Mouse (Mus musculus) C2C12 (cell line): ENCODE data around the gene Dhx58.

ENCODE experiments used
- CEBPB ChIP-seq: IDR thresholded peaks from one replicate; pipeline ENCODE4 v1.6.1; 2011; ENCODE audit warnings: low read depth, mild to moderate bottlenecking, control low read depth, moderate library complexity
- CTCF ChIP-seq: IDR thresholded peaks from one replicate; pipeline ENCODE4 v1.5.1; 2011; ENCODE audit not compliant: control insufficient read depth, insufficient read depth, insufficient read length
- FOSL1 ChIP-seq: IDR thresholded peaks from one replicate; pipeline ENCODE4 v1.8.0; 2011; ENCODE audit warnings: mild to moderate bottlenecking, low read length; ENCODE audit not compliant: poor library complexity, insufficient read depth, severe bottlenecking
- MAX ChIP-seq: IDR thresholded peaks from one replicate; pipeline ENCODE4 v1.6.1; 2011; ENCODE audit warnings: mild to moderate bottlenecking, control low read depth
- MYOD1 ChIP-seq: IDR thresholded peaks from one replicate; pipeline ENCODE4 v1.6.1; 2011; ENCODE audit warnings: low read depth; ENCODE audit not compliant: control insufficient read depth, insufficient read length
- USF1 ChIP-seq: IDR thresholded peaks from one replicate; pipeline ENCODE4 v1.6.1; 2011; ENCODE audit warnings: low read depth, mild to moderate bottlenecking, control low read depth, moderate library complexity

DNA sequence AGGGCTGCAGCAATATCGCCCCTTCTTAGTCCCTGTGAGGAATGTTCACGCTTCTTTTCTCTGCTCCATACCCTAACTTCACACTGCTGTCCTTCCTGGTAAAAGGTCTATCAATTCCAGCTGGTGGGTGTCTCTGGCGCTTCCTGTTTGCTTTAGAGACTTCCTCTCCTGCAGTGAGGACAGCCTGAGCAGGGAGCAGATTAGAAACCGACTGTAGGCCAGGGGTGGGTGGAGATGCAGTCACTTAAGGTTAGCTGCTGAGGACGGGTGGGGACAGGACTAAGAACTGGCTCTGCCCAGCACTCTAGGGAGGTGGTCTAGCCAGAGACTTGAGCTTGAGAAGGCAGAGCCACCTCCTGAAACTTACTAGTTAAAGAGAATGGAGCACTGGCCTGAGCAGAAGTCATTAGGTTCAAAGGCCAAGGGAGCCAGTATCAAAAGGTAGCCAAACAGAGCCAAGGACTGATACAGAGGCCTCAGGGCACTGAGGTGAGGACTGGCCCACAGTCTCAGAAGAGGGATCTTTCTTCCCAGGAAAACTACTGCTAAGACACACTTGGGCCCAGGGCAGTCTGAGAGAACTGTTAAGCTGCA lies 20.9 kb upstream of the Dhx58 start:
- TF ChIP-seq CTCF (no peak), MAX (no peak), MYOD1 (no peak), USF1 (no peak), CEBPB (no peak), FOSL1 (no peak)
